In genomic region chr11:53299551-53300329, GRCm38 (mm10) we compare ENCODE assay signal across 8 mouse cellular contexts. TPM values are rescaled to one million over a fixed set of nuclear protein-coding genes. Genes with fewer than 3 reads are reported as not detected.
DNase-seq lines count a peak whose midpoint lies in the region; ATAC-seq and TF ChIP-seq lines count a peak whose summit lies in the region.

No protein-coding gene starts in this region.

- peak overlapping the region; percentile 98 for H3K9ac ChIP-seq in limb, embryonic 14.5 days (ENCODE audit: low read depth, low read length, severe bottlenecking)
- peak overlapping the region; percentile 93 for H3K9ac ChIP-seq in midbrain, embryonic 15.5 days

- peak overlapping the region; percentile 100 for H3K4me3 ChIP-seq in limb, embryonic 14.5 days (replicated peaks; ENCODE audit: low read length)
- H3K4me3 ChIP-seq in midbrain, embryonic 15.5 days: peak overlapping the region; percentile 95

- H3K27me3 ChIP-seq in limb, embryonic 14.5 days (ENCODE audit: control insufficient read depth, insufficient read depth, low read length): no peaks in the 10 kb centered on the region
- no peaks in the 10 kb centered on the region for H3K27me3 ChIP-seq in midbrain, embryonic 15.5 days (replicated peaks)

- H3K27ac ChIP-seq in limb, embryonic 14.5 days (replicated peaks; ENCODE audit: low read depth, low read length): peak overlapping the region; percentile 94
- H3K27ac ChIP-seq in midbrain, embryonic 15.5 days: peak overlapping the region; percentile 95

- peak; percentile 55 for ATAC-seq in limb, embryonic 14.5 days (ENCODE audit: low FRiP score, low read depth)
- ATAC-seq in midbrain, embryonic 15.5 days (replicated peaks): peak; percentile 85

- H3K4me2 ChIP-seq in limb, embryonic 14.5 days (replicated peaks; ENCODE audit: low read depth, low read length, severe bottlenecking): peak overlapping the region; percentile 63
- peak overlapping the region; percentile 84 for H3K4me2 ChIP-seq in midbrain, embryonic 15.5 days

- H3K36me3 ChIP-seq in limb, embryonic 14.5 days (ENCODE audit: control insufficient read depth, insufficient read depth, low read length): peaks cover 12% of the 10 kb centered on the region
- no peaks in the 10 kb centered on the region for H3K36me3 ChIP-seq in midbrain, embryonic 15.5 days (replicated peaks)

- peak; percentile 64 for DNase-seq in layer of hippocampus, adult 11-12 months (ENCODE audit: low spot score)
- DNase-seq in layer of hippocampus, adult 9-10 months (ENCODE audit: low spot score): no peak
- DNase-seq in embryo, embryonic 10.5 days (ENCODE audit: low spot score): peak; percentile 70
- peak; percentile 97 for DNase-seq in heart, adult 11 months
- peak; percentile 83 for DNase-seq in kidney, adult 18-20 months
- DNase-seq in limb, embryonic 14.5 days (ENCODE audit: low spot score): peak; percentile 49
- peak; percentile 63 to 68 for DNase-seq in spleen, postnatal 36 days (ENCODE audit: low spot score in 2 of 2)

- TF ChIP-seq POLR2A in limb, embryonic 14.5 days (IDR thresholded peaks at IDR 0.05; ENCODE audit: borderline replicate concordance, extremely low read depth, insufficient read depth, insufficient read length): no peak

- peaks cover 15% of the 10 kb centered on the region for H3K4me1 ChIP-seq in limb, embryonic 14.5 days (ENCODE audit: control insufficient read depth, insufficient read depth, low read length)
- H3K4me1 ChIP-seq in midbrain, embryonic 15.5 days: peaks cover 40% of the 10 kb centered on the region

- under 1% methylated on average over 55 of the region's 80 CpGs for WGBS in limb, embryonic 14.5 days
- WGBS in midbrain, embryonic 15.5 days: under 1% methylated on average over 80 of the region's 80 CpGs

- H3K9me3 ChIP-seq in limb, embryonic 14.5 days (ENCODE audit: control insufficient read depth, low read length): no peaks in the 10 kb centered on the region
- no peaks in the 10 kb centered on the region for H3K9me3 ChIP-seq in midbrain, embryonic 15.5 days

RNA-seq across cellular contexts. Expression of gene Hspa4, which starts 0.5 kb away (rescaled TPM):
- polyA plus RNA-seq in limb, embryonic 14.5 days (2012; rRNA removed): 47.8 and 62.6 TPM in 2 replicates
- polyA plus RNA-seq in limb, embryonic 14.5 days (2014; fragmentation: Nextera tagmentation; extraction: Ambion mirVana): 78.5 and 79.9 TPM in 2 replicates
- 42.0 and 43.2 TPM in 2 replicates for polyA plus RNA-seq in midbrain, embryonic 15.5 days (2015; fragmentation: Nextera tagmentation; extraction: Ambion mirVana)

RNA-seq across cellular contexts. Expression of gene Zcchc10, which starts 24.7 kb away (rescaled TPM):
- polyA plus RNA-seq in limb, embryonic 14.5 days (2012; rRNA removed): 15.0 and 15.4 TPM in 2 replicates
- polyA plus RNA-seq in limb, embryonic 14.5 days (2014; fragmentation: Nextera tagmentation; extraction: Ambion mirVana): 19.4 and 20.4 TPM in 2 replicates
- polyA plus RNA-seq in midbrain, embryonic 15.5 days (2015; fragmentation: Nextera tagmentation; extraction: Ambion mirVana): 12.1 and 13.3 TPM in 2 replicates

RNA-seq across cellular contexts. Expression of gene Aff4, which starts 50.9 kb away (rescaled TPM):
- polyA plus RNA-seq in limb, embryonic 14.5 days (2012; rRNA removed): 32.7 and 34.3 TPM in 2 replicates
- 60.6 and 66.3 TPM in 2 replicates for polyA plus RNA-seq in limb, embryonic 14.5 days (2014; fragmentation: Nextera tagmentation; extraction: Ambion mirVana)
- polyA plus RNA-seq in midbrain, embryonic 15.5 days (2015; fragmentation: Nextera tagmentation; extraction: Ambion mirVana): 54.3 and 72.6 TPM in 2 replicates
